Mouse (Mus musculus): ENCODE data around the gene Taf5. TPM values are rescaled to one million over a fixed set of nuclear protein-coding genes. Genes with fewer than 3 reads are reported as not detected.

The Taf5 gene
- polyA plus RNA-seq, 1 experiment from 2014 or later = 5.8 TPM

DNA sequence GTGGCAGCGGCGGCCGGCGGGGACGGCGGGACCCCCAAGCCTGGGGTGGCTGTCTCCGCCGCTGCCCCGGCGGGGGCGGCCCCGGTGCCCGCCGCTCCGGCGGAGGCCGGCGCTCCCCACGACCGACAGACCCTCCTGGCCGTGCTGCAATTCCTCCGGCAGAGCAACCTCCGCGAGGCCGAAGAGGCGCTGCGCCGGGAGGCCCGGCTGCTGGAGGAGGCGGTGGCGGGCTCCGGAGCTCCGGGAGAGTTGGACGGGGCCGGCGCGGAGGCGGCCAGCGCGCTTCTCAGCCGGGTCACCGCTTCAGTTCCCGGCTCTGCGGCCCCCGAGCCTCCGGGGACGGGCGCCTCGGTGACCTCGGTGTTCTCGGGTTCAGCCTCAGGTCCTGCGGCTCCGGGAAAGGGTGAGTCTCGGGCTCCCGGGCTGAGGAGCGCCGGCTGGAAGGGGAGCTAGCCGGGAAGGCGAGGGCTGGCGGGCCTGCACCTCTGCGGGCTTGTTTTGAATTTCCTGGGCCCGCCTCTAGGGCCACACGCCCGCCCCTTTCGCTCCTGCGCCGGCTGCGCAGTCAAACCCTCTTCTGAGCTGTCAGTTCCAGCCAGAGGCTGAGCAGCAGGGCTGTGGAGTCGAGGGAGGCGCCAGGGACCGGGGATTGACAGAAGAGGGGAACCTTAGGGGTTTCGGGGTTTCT lies 522 bp downstream of the Taf5 start:
- peak; percentile 90 for ATAC-seq (ENCODE audit: low FRiP score, low read depth)
- under 1% methylated on average over 64 of the region's 72 CpGs for WGBS
- peak overlapping the region; percentile 100 for H3K4me3 ChIP-seq

DNA sequence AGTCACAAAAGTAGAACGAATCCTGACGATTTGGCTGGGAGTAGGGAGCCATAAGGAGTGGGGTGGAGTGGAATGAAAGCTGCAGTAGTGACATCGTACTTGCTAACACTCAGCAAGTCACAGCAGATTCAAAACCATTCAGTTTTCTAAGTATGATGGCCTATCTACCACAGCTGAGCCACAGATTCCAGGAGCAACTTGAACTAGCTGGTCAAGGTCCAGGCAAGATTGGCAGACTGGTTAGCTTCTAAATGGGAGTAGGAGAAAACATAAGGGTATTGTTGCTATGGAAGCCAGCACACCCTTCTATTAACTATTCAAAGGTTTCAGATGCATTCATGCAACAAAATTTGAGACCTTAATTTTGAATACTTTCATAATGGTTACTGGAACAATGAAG lies 20.7 kb downstream of the Taf5 start:
- Histone ChIP-seq H3K4me3 (no peak overlapping the region), H3K4me1 (peaks cover 27% of the 10 kb centered on the region), H3K36me3 (peaks cover 48% of the 10 kb centered on the region), H3K27ac (no peak overlapping the region), H3K9me3 (no peaks in the 10 kb centered on the region), H3K9ac (no peak overlapping the region), H3K27me3 (no peaks in the 10 kb centered on the region), H3K4me2 (replicated peaks) (no peak overlapping the region)
- 80% methylated on average over 3 of the region's 3 CpGs for WGBS
- ATAC-seq (ENCODE audit: low FRiP score, low read depth) = no peak

More for the DNA sequence above, 522 bp downstream of the Taf5 start:
- peak overlapping the region; percentile 80 for H3K4me2 ChIP-seq (replicated peaks)
- peaks cover 11% of the 10 kb centered on the region for H3K4me1 ChIP-seq
- no peaks in the 10 kb centered on the region for H3K27me3 ChIP-seq
- H3K9ac ChIP-seq = peak overlapping the region; percentile 97
- H3K9me3 ChIP-seq = no peaks in the 10 kb centered on the region
- H3K27ac ChIP-seq = peak overlapping the region; percentile 88
- peaks cover 23% of the 10 kb centered on the region for H3K36me3 ChIP-seq

GRCm38 (mm10) chr19:47089718-47090525 lies 22.4 kb downstream of the Taf5 start:
- ATAC-seq (ENCODE audit: low FRiP score, low read depth) = peak; percentile 76
- Histone ChIP-seq H3K9ac (peak overlapping the region; percentile 98), H3K4me3 (peak overlapping the region; percentile 92), H3K4me1 (peaks cover 27% of the 10 kb centered on the region), H3K27me3 (no peaks in the 10 kb centered on the region), H3K9me3 (no peaks in the 10 kb centered on the region), H3K4me2 (replicated peaks) (peak overlapping the region; percentile 93), H3K27ac (peak overlapping the region; percentile 86), H3K36me3 (peaks cover 45% of the 10 kb centered on the region)
- 2% methylated on average over 36 of the region's 36 CpGs for WGBS

DNA sequence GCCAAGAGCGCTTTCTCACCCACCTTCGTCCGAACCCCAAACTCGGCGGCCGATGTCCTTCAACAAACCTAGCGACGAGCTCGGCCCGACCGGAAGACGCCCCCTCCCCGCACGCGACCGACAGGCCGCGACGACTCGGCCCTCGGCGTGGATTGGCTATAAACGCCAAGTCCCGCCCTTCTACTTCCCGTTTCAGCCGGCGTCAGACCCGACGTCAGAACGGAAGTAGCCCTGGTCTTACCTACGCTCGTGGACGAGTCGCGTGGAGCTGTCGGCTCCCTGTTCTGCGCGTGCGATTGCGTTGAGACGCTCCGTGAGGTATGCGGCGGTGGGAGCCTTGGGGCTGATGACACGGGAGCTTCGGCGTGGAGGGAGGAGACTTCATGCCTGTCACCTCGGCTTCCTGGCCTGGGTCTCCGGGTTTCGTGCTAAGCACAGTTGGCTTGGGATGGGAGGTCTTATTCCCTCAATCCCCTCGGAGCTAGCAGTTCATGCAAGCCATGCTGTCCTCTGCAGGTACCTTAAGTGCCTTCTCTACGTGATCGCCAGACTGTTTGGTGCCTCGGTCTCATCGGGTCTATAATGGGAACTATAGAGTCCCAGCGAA lies 23.1 kb downstream of the Taf5 start, which contains the start of the genes Usmg5 and Pdcd11:
Gene Usmg5, minus strand, starts transcription at position 98 of the 607 bp plus-strand sequence.
Gene Pdcd11, plus strand, starts transcription at position 219 of the 607 bp plus-strand sequence.
- Histone ChIP-seq H3K27ac (peak within 1 kb of the TSS; percentile 86), H3K27me3 (no peaks in the 10 kb centered on the region), H3K9ac (peak within 1 kb of the TSS; percentile 98), H3K4me1 (peaks cover 27% of the 10 kb centered on the region), H3K9me3 (no peaks in the 10 kb centered on the region), H3K4me2 (replicated peaks) (peak within 1 kb of the TSS; percentile 93), H3K36me3 (peaks cover 45% of the 10 kb centered on the region), H3K4me3 (peak within 1 kb of the TSS; percentile 92)
- under 1% methylated on average over 56 of the region's 56 CpGs for WGBS
- peak; percentile 99 for ATAC-seq (ENCODE audit: low FRiP score, low read depth)

- H3K4me1 ChIP-seq = no peaks in the 10 kb centered on the region
- ATAC-seq (ENCODE audit: low FRiP score, low read depth) = no peak
These were observed 33.5 kb downstream of the Taf5 start for GRCm38 (mm10) chr19:47101080-47101479.

GRCm38 (mm10) chr19:47104641-47105271 lies 37.2 kb downstream of the Taf5 start:
- WGBS = 93% methylated on average over 9 of the region's 9 CpGs
- Histone ChIP-seq H3K9ac (no peak overlapping the region), H3K4me1 (no peaks in the 10 kb centered on the region), H3K36me3 (peaks cover 100% of the 10 kb centered on the region), H3K4me2 (replicated peaks) (no peak overlapping the region), H3K27me3 (no peaks in the 10 kb centered on the region), H3K9me3 (no peaks in the 10 kb centered on the region), H3K4me3 (no peak overlapping the region), H3K27ac (no peak overlapping the region)
- no peak for ATAC-seq (ENCODE audit: low FRiP score, low read depth)

More at GRCm38 (mm10) chr19:47101080-47101479, 33.5 kb downstream of the Taf5 start:
- Histone ChIP-seq H3K4me3 (no peak overlapping the region), H3K27me3 (no peaks in the 10 kb centered on the region), H3K4me2 (replicated peaks) (no peak overlapping the region), H3K9me3 (no peaks in the 10 kb centered on the region), H3K36me3 (peaks cover 100% of the 10 kb centered on the region), H3K27ac (no peak overlapping the region), H3K9ac (no peak overlapping the region)
- 91% methylated on average over 5 of the region's 5 CpGs for WGBS

GRCm38 (mm10) chr19:47118634-47119033 lies 51.1 kb downstream of the Taf5 start:
- Histone ChIP-seq H3K27me3 (no peaks in the 10 kb centered on the region), H3K9me3 (no peaks in the 10 kb centered on the region), H3K36me3 (peaks cover 85% of the 10 kb centered on the region), H3K4me3 (no peak overlapping the region), H3K4me1 (no peaks in the 10 kb centered on the region), H3K4me2 (replicated peaks) (no peak overlapping the region), H3K27ac (no peak overlapping the region), H3K9ac (no peak overlapping the region)
- 90% methylated on average over 2 of the region's 2 CpGs for WGBS
- ATAC-seq (ENCODE audit: low FRiP score, low read depth) = no peak

GRCm38 (mm10) chr19:47121054-47121453 lies 53.5 kb downstream of the Taf5 start:
- 45% methylated on average over 4 of the region's 4 CpGs for WGBS
- Histone ChIP-seq H3K9me3 (no peaks in the 10 kb centered on the region), H3K27ac (no peak overlapping the region), H3K27me3 (no peaks in the 10 kb centered on the region), H3K9ac (no peak overlapping the region), H3K4me3 (no peak overlapping the region), H3K36me3 (peaks cover 86% of the 10 kb centered on the region), H3K4me2 (replicated peaks) (no peak overlapping the region), H3K4me1 (no peaks in the 10 kb centered on the region)
- no peak for ATAC-seq (ENCODE audit: low FRiP score, low read depth)

- WGBS = 27% methylated on average over 2 of the region's 2 CpGs
- Histone ChIP-seq H3K27me3 (no peaks in the 10 kb centered on the region), H3K4me1 (no peaks in the 10 kb centered on the region), H3K9me3 (no peaks in the 10 kb centered on the region), H3K36me3 (peaks cover 86% of the 10 kb centered on the region), H3K4me3 (no peak overlapping the region), H3K27ac (no peak overlapping the region), H3K4me2 (replicated peaks) (no peak overlapping the region), H3K9ac (no peak overlapping the region)
- no peak for ATAC-seq (ENCODE audit: low FRiP score, low read depth)
These were observed 55.3 kb downstream of the Taf5 start for GRCm38 (mm10) chr19:47122802-47123201.

DNA sequence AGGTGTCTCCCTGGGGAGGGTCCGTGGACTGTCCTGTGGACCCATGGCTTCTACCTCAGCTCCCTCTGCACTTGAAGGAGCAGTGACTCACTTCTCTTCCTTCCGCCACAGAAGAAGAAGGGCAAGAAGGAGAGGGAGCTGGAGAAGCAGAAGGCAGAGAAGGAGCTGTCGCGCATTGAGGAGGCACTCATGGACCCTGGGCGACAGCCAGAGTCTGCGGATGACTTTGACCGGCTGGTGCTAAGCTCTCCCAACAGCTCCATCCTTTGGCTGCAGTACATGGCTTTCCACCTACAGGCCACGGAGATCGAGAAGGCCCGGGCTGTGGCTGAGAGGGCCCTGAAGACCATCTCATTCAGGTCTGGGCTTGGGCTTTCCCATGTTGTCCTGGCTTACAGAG lies 60.6 kb downstream of the Taf5 start:
- no peak for ATAC-seq (ENCODE audit: low FRiP score, low read depth)
- Histone ChIP-seq H3K4me2 (replicated peaks) (no peak overlapping the region), H3K36me3 (peaks cover 98% of the 10 kb centered on the region), H3K4me1 (no peaks in the 10 kb centered on the region), H3K9me3 (no peaks in the 10 kb centered on the region), H3K9ac (no peak overlapping the region), H3K27me3 (no peaks in the 10 kb centered on the region), H3K4me3 (no peak overlapping the region), H3K27ac (no peak overlapping the region)
- 96% methylated on average over 10 of the region's 10 CpGs for WGBS

- Histone ChIP-seq H3K4me1 (no peaks in the 10 kb centered on the region), H3K36me3 (peaks cover 99% of the 10 kb centered on the region)
These were observed 61.3 kb downstream of the Taf5 start for GRCm38 (mm10) chr19:47128835-47129234.

More at GRCm38 (mm10) chr19:47128835-47129234, 61.3 kb downstream of the Taf5 start:
- ATAC-seq (ENCODE audit: low FRiP score, low read depth) = no peak
- Histone ChIP-seq H3K27me3 (no peaks in the 10 kb centered on the region), H3K4me2 (replicated peaks) (no peak overlapping the region), H3K9ac (no peak overlapping the region), H3K4me3 (no peak overlapping the region), H3K9me3 (no peaks in the 10 kb centered on the region), H3K27ac (no peak overlapping the region)
- WGBS = 92% methylated on average over 11 of the region's 11 CpGs
